Mouse (Mus musculus): ENCODE data around the gene Casp2.

DNA sequence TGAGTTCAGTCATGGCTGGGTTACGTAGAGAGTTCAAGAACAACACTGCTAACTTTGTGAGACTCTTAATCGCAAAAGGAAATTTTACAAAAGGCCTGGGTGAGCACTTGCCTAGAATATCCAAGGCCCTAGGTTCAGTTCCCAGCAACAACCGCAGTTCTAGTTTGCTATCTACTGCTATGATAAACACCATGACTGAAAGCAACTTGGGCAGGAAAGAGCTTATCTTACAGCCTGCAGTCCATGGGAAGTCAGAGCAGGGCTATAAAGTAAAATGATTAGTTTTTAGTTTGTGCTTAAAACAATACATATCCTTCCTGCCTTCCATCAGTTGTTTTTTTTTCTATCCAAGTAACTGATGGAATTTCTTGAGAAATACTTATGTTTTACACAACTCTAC, 61.7 kb downstream of the Casp2 start:
- TF ChIP-seq CTCF (IDR thresholded peaks at IDR 0.05; ENCODE audit: borderline replicate concordance, insufficient read depth, low read length) (no peak), POLR2A (IDR thresholded peaks at IDR 0.05; ENCODE audit: low read depth, low read length) (no peak)
